Mouse (Mus musculus) kidney, postnatal 10 days (tissue): ENCODE results near the gene Ptprs.

Experiments
- DNase-seq: peaks from one replicate; pipeline ENCODE4 v3.0.0; 2021; ENCODE audit warnings: mixed read lengths

The Ptprs gene

GRCm38 (mm10) chr17:56420022-56420421, 56.3 kb downstream of the Ptprs start:
- DNase-seq: no peak

GRCm38 (mm10) chr17:56418304-56418703, 58.0 kb downstream of the Ptprs start:
- DNase-seq: no peak

- DNase-seq: no peak
Measured at GRCm38 (mm10) chr17:56414785-56415184, 61.5 kb downstream of the Ptprs start.

- no peak for DNase-seq
Measured at GRCm38 (mm10) chr17:56413113-56413512, 63.2 kb downstream of the Ptprs start.

GRCm38 (mm10) chr17:56411437-56411836, 64.8 kb downstream of the Ptprs start:
- DNase-seq: no peak

- peak; percentile 40 for DNase-seq
Measured at GRCm38 (mm10) chr17:56409759-56410158, 66.5 kb downstream of the Ptprs start.

GRCm38 (mm10) chr17:56408965-56409625, 67.2 kb downstream of the Ptprs start:
- no peak for DNase-seq

- DNase-seq: no peak
Measured at GRCm38 (mm10) chr17:56407379-56407778, 68.9 kb downstream of the Ptprs start.

GRCm38 (mm10) chr17:56406878-56407277, 69.4 kb downstream of the Ptprs start:
- DNase-seq: no peak

- DNase-seq: peak; percentile 46
Measured at GRCm38 (mm10) chr17:56405856-56406840, 70.1 kb downstream of the Ptprs start.

GRCm38 (mm10) chr17:56405341-56405740, 70.9 kb downstream of the Ptprs start:
- no peak for DNase-seq

GRCm38 (mm10) chr17:56401051-56401521, 75.2 kb downstream of the Ptprs start:
- DNase-seq: no peak

- no peak for DNase-seq
Measured at GRCm38 (mm10) chr17:56400221-56400620, 76.1 kb downstream of the Ptprs start.

- no peak for DNase-seq
Measured at GRCm38 (mm10) chr17:56396051-56396450, 80.2 kb downstream of the Ptprs start.

GRCm38 (mm10) chr17:56393889-56394288, 82.4 kb downstream of the Ptprs start:
- DNase-seq: no peak

GRCm38 (mm10) chr17:56393238-56393637, 83.0 kb downstream of the Ptprs start:
- no peak for DNase-seq

GRCm38 (mm10) chr17:56387612-56388011, 88.7 kb downstream of the Ptprs start:
- DNase-seq: peak; percentile 36

GRCm38 (mm10) chr17:56384903-56385302, 91.4 kb downstream of the Ptprs start:
- no peak for DNase-seq

GRCm38 (mm10) chr17:56382997-56383396, 93.3 kb downstream of the Ptprs start:
- DNase-seq: no peak

GRCm38 (mm10) chr17:56381183-56381582, 95.1 kb downstream of the Ptprs start:
- DNase-seq: peak; percentile 46

GRCm38 (mm10) chr17:56380286-56380685, 96.0 kb downstream of the Ptprs start:
- no peak for DNase-seq

GRCm38 (mm10) chr17:56379281-56379834, 96.9 kb downstream of the Ptprs start:
- no peak for DNase-seq

- DNase-seq: no peak
Measured at GRCm38 (mm10) chr17:56374851-56375250, 101.4 kb downstream of the Ptprs start.
